Mouse (Mus musculus) bone marrow macrophage, adult 2 months (primary cell): ENCODE measurements around the gene Ahdc1.

Source experiments
- CTCF ChIP-seq: IDR thresholded peaks from 2 replicates; pipeline ENCODE4 v1.5.1; 2012; ENCODE audit warnings: low read depth, mild to moderate bottlenecking, low read length, moderate library complexity
- POLR2A ChIP-seq: IDR thresholded peaks from 2 replicates; pipeline ENCODE4 v1.6.1; 2012; ENCODE audit warnings: mild to moderate bottlenecking, low read depth, low read length, borderline replicate concordance

DNA sequence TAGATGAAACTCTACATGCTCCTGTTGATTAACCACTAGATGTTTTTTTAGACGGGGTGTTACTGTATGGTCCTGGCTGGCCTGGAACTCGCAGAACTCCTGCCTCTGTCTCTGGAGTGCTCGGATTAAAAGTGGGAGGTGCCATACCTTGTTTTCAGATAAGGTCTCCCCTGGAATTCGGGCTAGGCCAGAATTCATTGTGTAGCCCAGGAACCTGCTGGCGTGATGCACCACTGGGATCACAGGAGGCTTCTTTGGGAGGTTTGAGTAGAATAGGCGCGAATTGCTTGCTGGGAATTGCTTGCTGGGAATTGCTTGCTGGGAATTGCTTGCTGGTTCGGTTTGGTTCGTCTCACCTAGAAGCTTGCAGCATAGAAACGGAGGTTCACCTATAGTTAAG, 16.7 kb downstream of the Ahdc1 start:
- TF ChIP-seq CTCF (no peak), POLR2A (no peak)
